Mouse (Mus musculus): ENCODE measurements around the gene Trappc2. TPM values are rescaled to one million over a fixed set of nuclear protein-coding genes. Genes with fewer than 3 reads are reported as not detected.

Trappc2 gene
- total RNA-seq, 2 experiments from 2014 or later = 46.3 to 54.1 TPM

Other genes with a start within 250 kb of the Trappc2 start
- 100 to 1,000 TPM; 816 to 904 TPM for gene Gpm6b, start 201.7 kb upstream of the Trappc2 start, total RNA-seq (2021)
- gene Ofd1, start 130 bp downstream of the Trappc2 start, total RNA-seq (2021) = 1 to 10 TPM; 4.1 to 6.0 TPM
- gene Rab9, start 39.3 kb downstream of the Trappc2 start, total RNA-seq (2021) = 10 to 100 TPM; 35.3 to 36.2 TPM
- 1 to 10 TPM; 1.6 to 2.5 TPM for gene Tceanc, start 78.0 kb downstream of the Trappc2 start, total RNA-seq (2021)
- 1 to 10 TPM; 2.7 to 3.5 TPM for gene Egfl6, start 145.1 kb downstream of the Trappc2 start, total RNA-seq (2021)

Measured in left cerebral cortex, postnatal 14 days (tissue).